8 mouse cellular contexts compared by ENCODE assay signal in the genomic region with DNA sequence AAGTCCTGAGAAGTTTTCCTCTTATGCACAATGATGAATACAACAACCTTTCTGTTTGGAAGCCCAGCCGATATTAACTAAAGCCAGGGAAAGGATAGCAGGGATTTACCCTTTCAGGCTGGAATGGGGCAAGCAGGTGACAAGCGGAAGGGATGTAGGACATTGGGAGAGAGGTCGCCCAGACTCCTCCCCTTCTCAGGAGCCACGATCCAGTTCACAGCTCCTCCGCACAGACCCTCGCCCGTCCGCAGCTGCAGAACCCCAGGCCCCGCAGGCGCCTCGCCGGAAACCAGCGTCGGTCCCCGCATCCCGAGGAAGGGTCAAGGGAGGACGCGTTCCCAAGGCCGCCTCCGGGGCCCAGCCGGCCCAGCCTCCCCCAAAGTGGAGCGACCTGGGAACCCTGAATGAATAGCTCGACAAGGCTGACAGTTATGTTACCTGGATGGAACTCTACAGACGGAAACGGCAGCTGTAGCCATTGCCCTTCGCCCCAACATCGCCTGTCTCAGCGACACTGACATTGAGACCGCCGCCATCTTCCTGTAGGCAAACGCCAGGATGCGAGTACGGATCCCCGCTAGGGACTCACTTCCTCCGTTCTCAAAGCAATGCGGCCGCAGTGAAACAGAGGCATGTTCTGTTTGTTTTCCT. TPM values are rescaled to one million over a fixed set of nuclear protein-coding genes. Genes with fewer than 3 reads are reported as not detected.
DNase-seq lines count a peak whose midpoint lies in the region; ATAC-seq and TF ChIP-seq lines count a peak whose summit lies in the region.

No protein-coding gene starts in this region.

- H3K27ac ChIP-seq in forebrain, embryonic 15.5 days (replicated peaks): peak overlapping the region; percentile 76

- H3K4me1 ChIP-seq in forebrain, embryonic 15.5 days: peaks cover 14% of the 10 kb centered on the region
- H3K4me1 ChIP-seq in lung, adult 2 months (ENCODE audit: control insufficient read depth, insufficient read depth, low read length): peaks cover 4% of the 10 kb centered on the region

- WGBS in forebrain, embryonic 15.5 days: under 1% methylated on average over 37 of the region's 37 CpGs
- WGBS in lung, adult 2 months: under 1% methylated on average over 37 of the region's 37 CpGs

- TF ChIP-seq POLR2A in lung, adult 2 months (IDR thresholded peaks at IDR 0.05; ENCODE audit: borderline replicate concordance, extremely low read depth, low read depth, low read length): peak; percentile 90; the same call in 1 of the 2 replicates

- H3K4me3 ChIP-seq in forebrain, embryonic 15.5 days: peak overlapping the region; percentile 59
- peak overlapping the region; percentile 80 for H3K4me3 ChIP-seq in lung, adult 2 months (replicated peaks; ENCODE audit: extremely low read depth, low read depth, low read length)

- no peaks in the 10 kb centered on the region for H3K27me3 ChIP-seq in forebrain, embryonic 15.5 days

- H3K9me3 ChIP-seq in forebrain, embryonic 15.5 days: no peaks in the 10 kb centered on the region

- H3K36me3 ChIP-seq in forebrain, embryonic 15.5 days: peaks cover 2% of the 10 kb centered on the region; the same call in 1 of the 2 replicates

- peak overlapping the region; percentile 60 for H3K4me2 ChIP-seq in forebrain, embryonic 15.5 days (replicated peaks)

- H3K9ac ChIP-seq in forebrain, embryonic 15.5 days (replicated peaks): peak overlapping the region; percentile 68

- TF ChIP-seq CTCF in lung, adult 2 months (IDR thresholded peaks at IDR 0.05; ENCODE audit: insufficient read depth, low read length): no peak

- DNase-seq in ES-CJ7 (ENCODE audit: low read depth, low spot score): peak; percentile 94
- peak; percentile 90 for DNase-seq in cerebellum, adult 11 months
- peak; percentile 74 for DNase-seq in heart, postnatal 25 days (ENCODE audit: low spot score)
- DNase-seq in layer of hippocampus, adult 18-20 months (ENCODE audit: low spot score in 2 of 2): peak; percentile 86 to 96
- peak; percentile 93 for DNase-seq in lung, adult 2 months
- peak; percentile 81 to 88 for DNase-seq in thymus, adult 18-20 months

- peak; percentile 92 for ATAC-seq in forebrain, embryonic 15.5 days (replicated peaks)
- peak; percentile 98 for ATAC-seq in neutrophil, adult 5-6 weeks (ENCODE audit: extremely low read depth, insufficient number of reproducible peaks, low FRiP score, poor library complexity, severe bottlenecking)

- intact Hi-C loops in heart, postnatal 25 days (cut with DNase I): no loop called here

RNA-seq across cellular contexts. Expression of a gene that starts 0.4 kb away (rescaled TPM):
- 329 and 341 TPM in 2 replicates for polyA plus RNA-seq in forebrain, embryonic 15.5 days (2015; fragmentation: Nextera tagmentation; extraction: Ambion mirVana)
- total RNA-seq in heart, postnatal 25 days (2021): 100 to 1,000 TPM; 579 to 605 TPM
- total RNA-seq in layer of hippocampus, adult 18-20 months (2021): 100 to 1,000 TPM; 137 to 141 TPM
- polyA plus RNA-seq in lung, adult 2 months (2012; rRNA removed): 16.5 and 24.8 TPM in 2 replicates
- total RNA-seq in neutrophil, adult 5-6 weeks (2017): 55.5 and 91.0 TPM in 2 replicates

Comparison
In these comparisons a context has a peak if more than half of its experiments do, and no peak if none do; other contexts are left out.
1. Peak in every context shown above with its lines: DNase-seq, ATAC-seq, H3K4me3 ChIP-seq and H3K27ac ChIP-seq.